Mouse (Mus musculus): ENCODE results near the gene Gabbr2. TPM values are rescaled to one million over a fixed set of nuclear protein-coding genes. Genes with fewer than 3 reads are reported as not detected.

The Gabbr2 gene
- polyA plus RNA-seq, 1 experiment from 2014 or later = 0.05 TPM

DNA sequence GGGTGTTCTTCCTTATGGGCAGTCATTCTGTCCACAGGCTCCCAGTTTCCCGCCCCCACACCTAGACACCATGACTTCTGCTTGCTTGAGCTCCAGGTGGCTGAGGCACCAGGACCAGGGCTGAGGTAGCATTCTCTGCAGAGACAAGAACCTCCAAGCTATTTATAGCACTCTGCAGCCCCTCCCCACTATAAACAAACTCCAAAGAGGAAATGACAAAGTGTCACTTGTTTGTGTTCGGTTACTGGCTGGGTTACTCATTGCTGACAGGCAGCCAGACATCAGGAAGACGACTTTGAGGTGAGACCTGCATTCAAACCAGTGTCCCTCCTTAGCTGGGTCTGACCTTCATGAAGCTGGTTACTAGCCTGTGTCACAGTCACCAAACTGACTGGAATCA lies 23.5 kb upstream of the Gabbr2 start:
- peaks cover 11% of the 10 kb centered on the region for H3K4me1 ChIP-seq
- peaks cover 13% of the 10 kb centered on the region for H3K27me3 ChIP-seq (replicated peaks)
- H3K36me3 ChIP-seq = no peaks in the 10 kb centered on the region
- 30% methylated on average over 3 of the region's 3 CpGs for WGBS
- no peak overlapping the region for H3K27ac ChIP-seq (replicated peaks)
- no peak overlapping the region for H3K4me2 ChIP-seq
- no peaks in the 10 kb centered on the region for H3K9me3 ChIP-seq
- no peak overlapping the region for H3K9ac ChIP-seq
- ATAC-seq (ENCODE audit: extremely low read depth, insufficient number of reproducible peaks, low FRiP score, low TSS enrichment) = no peak
- no peak overlapping the region for H3K4me3 ChIP-seq

DNA sequence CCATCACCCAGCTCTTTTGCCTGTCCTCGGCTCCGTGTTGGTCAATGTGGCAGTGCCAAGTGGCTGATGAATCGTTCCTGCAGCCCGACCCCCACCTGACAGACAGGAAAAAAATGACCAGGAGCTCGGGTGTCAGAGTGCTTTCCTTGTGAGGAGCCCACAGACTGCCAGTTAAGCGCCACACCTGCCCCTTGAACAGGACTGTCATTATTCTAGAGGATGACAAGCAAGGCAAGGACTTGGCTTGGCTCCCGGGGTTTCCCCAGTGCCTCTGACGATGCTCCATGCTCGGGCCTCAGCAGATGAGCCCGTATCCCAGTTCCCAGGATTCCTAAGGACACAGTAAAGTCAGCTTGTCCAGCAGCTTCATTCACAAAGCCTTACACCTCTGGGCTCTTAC lies 20.8 kb upstream of the Gabbr2 start:
- no peaks in the 10 kb centered on the region for H3K9me3 ChIP-seq
- H3K4me3 ChIP-seq = no peak overlapping the region
- H3K27ac ChIP-seq (replicated peaks) = no peak overlapping the region
- no peak for ATAC-seq (ENCODE audit: extremely low read depth, insufficient number of reproducible peaks, low FRiP score, low TSS enrichment)
- peaks cover 11% of the 10 kb centered on the region for H3K4me1 ChIP-seq
- peaks cover 31% of the 10 kb centered on the region for H3K27me3 ChIP-seq (replicated peaks)
- no peak overlapping the region for H3K4me2 ChIP-seq
- no peaks in the 10 kb centered on the region for H3K36me3 ChIP-seq
- no peak overlapping the region for H3K9ac ChIP-seq
- WGBS = 67% methylated on average over 10 of the region's 10 CpGs

DNA sequence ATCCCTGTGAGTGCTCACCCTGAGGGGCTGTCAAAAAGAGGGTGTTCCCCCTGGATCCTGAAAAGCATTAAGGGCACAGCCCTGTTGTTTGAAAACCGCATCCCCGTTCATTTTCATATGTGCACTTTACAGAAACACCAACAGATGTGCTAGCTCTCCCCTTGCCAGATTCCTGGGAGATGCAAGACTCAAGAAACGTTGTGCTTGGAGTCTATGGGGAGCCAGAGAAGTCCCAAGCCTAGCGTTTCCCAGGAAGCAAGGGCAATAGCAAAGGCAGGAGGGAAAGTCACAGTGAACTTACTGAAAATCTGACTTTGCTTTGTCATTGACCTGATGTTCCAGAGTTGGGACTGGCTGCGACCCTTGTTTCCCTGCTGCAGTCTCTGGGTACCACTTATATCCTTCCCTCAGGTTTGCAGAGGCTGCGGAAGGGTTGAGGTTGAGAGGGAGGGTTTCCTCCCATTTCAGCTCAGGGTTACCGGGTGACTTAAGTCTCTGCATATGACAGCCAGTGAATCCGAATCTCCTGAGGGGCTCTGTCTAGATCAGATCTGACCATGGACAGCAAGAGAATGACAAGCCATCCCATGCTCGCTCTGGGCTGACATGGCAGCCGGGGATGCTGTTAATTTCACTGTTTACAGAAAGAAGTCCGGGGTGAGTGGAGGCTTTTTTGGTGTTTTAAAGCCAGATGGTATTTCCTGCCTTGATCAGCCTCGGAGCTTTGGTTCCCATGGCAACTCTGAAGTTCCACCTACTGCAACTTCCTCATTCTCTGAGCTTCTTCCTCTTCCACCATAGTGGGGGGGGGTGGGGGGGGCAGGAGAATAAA lies 18.9 kb upstream of the Gabbr2 start:
- 50% methylated on average over 12 of the region's 12 CpGs for WGBS

DNA sequence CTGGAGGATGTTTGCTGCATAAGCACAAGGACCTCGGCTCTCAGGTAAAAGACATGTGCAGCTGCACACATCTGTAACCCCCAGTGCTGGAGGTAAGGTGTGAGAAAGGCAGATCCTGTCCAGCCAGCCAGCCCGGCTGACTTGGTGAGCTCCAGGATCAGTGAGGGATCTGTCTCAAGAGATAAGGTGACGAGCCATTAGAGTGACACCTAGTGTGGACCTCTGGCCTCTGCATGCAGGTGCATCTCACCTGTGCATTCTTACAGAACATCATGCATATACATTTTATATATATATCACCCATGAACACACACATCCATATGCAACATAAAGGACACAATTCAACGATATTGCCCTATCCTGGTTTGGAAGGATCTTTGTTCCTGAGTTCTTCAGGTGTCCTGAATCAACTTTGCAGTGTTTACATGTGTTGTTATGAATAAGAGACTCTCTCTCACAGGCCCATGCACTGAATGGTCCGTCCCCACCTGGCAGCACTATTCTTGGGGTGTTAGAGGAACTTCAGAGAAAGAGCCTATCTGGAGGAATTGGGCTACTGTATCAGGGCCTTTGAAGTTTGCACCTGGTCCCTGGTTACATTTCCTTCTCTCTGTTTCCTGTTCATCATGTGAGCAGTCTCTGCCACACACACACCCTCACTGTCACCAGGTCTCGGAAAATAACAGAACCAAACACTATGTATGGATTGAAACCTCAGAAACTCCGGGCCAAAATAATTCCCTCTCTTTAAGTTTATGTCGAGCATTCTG lies 9.1 kb upstream of the Gabbr2 start:
- Histone ChIP-seq H3K9me3 (no peaks in the 10 kb centered on the region), H3K27ac (replicated peaks) (no peak overlapping the region), H3K4me1 (no peaks in the 10 kb centered on the region), H3K4me2 (no peak overlapping the region), H3K36me3 (no peaks in the 10 kb centered on the region), H3K4me3 (no peak overlapping the region), H3K27me3 (replicated peaks) (peaks cover 85% of the 10 kb centered on the region), H3K9ac (no peak overlapping the region)
- 53% methylated on average over 8 of the region's 8 CpGs for WGBS
- no peak for ATAC-seq (ENCODE audit: extremely low read depth, insufficient number of reproducible peaks, low FRiP score, low TSS enrichment)

More for the DNA sequence above, 18.9 kb upstream of the Gabbr2 start:
- no peak overlapping the region for H3K9ac ChIP-seq
- peaks cover 10% of the 10 kb centered on the region for H3K4me1 ChIP-seq
- H3K9me3 ChIP-seq = no peaks in the 10 kb centered on the region
- no peak for ATAC-seq (ENCODE audit: extremely low read depth, insufficient number of reproducible peaks, low FRiP score, low TSS enrichment)
- peaks cover 45% of the 10 kb centered on the region for H3K27me3 ChIP-seq (replicated peaks)
- H3K27ac ChIP-seq (replicated peaks) = no peak overlapping the region
- peak overlapping the region; percentile 16; the same call in 1 of the 2 replicates for H3K4me2 ChIP-seq
- H3K36me3 ChIP-seq = no peaks in the 10 kb centered on the region
- no peak overlapping the region for H3K4me3 ChIP-seq

DNA sequence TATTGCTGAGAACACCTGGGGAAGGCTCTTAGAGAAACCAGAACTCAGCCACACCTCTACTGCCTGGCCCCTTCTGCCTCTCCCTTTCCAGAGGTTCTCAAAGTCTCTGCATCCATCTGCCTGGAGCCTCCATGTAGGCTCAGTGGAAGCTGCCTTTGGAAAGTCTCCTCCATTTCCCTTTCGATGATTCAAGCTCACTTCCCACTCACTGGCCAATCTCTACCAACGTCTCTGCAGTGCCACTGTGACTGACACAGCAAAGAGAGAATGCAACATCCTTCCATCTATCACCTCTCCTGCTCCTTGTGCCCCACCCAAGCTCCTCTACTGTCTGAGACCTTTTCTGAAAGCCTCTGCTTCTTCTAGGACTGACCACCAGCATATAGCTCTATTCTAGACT lies 6.3 kb upstream of the Gabbr2 start:
- no peaks in the 10 kb centered on the region for H3K4me1 ChIP-seq
- H3K9ac ChIP-seq = no peak overlapping the region
- no peak overlapping the region for H3K4me3 ChIP-seq
- ATAC-seq (ENCODE audit: extremely low read depth, insufficient number of reproducible peaks, low FRiP score, low TSS enrichment) = no peak
- 71% methylated on average over 2 of the region's 2 CpGs for whole genome bisulfite sequencing
- no peak overlapping the region for H3K27ac ChIP-seq (replicated peaks)
- H3K36me3 ChIP-seq = no peaks in the 10 kb centered on the region
- no peak overlapping the region for H3K4me2 ChIP-seq
- H3K9me3 ChIP-seq = no peaks in the 10 kb centered on the region
- peaks cover 90% of the 10 kb centered on the region for H3K27me3 ChIP-seq (replicated peaks)

DNA sequence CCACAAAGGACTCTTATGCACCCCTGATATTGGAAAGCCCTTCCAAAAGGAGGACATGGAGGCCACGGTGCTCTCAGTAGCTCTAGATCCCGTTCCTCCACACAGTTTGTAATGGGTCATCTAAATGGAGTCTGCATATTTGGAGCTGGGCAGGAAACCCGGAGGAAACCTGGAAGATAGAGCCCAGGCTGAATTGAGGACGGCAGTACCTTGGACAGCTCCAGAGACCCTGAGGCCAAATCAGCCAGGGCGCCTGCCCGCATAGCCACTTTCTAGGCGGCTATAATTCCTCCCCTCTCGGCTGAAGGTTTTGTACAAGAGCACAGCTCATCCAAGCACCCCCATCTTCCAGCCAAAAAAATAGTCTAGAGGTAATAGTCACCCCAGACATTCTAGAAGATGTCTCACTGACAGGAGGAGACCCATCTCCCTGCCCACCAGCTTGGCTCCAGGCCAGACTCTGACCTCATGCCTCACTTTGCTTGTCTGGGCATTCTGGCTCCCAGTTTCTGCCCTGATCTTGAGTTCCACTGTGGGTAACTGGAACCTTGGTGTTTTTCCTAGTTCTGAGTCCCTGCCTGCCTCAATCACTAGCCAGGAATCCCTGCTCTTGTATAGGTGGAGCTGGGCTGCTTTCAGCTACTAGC lies 1.3 kb upstream of the Gabbr2 start:
- 4% methylated on average over 8 of the region's 8 CpGs for WGBS
- ATAC-seq (ENCODE audit: extremely low read depth, insufficient number of reproducible peaks, low FRiP score, low TSS enrichment) = no peak
- H3K27ac ChIP-seq (replicated peaks) = no peak overlapping the region
- no peak overlapping the region for H3K9ac ChIP-seq
- peaks cover 15% of the 10 kb centered on the region for H3K4me1 ChIP-seq
- H3K27me3 ChIP-seq (replicated peaks) = peaks cover 99% of the 10 kb centered on the region
- H3K4me3 ChIP-seq = no peak overlapping the region
- no peak overlapping the region for H3K4me2 ChIP-seq
- H3K36me3 ChIP-seq = no peaks in the 10 kb centered on the region
- H3K9me3 ChIP-seq = no peaks in the 10 kb centered on the region

- H3K4me1 ChIP-seq = peaks cover 15% of the 10 kb centered on the region
- no peak overlapping the region for H3K27ac ChIP-seq (replicated peaks)
- no peaks in the 10 kb centered on the region for H3K9me3 ChIP-seq
- H3K4me3 ChIP-seq = peak overlapping the region; percentile 58
- no peak overlapping the region for H3K9ac ChIP-seq
- ATAC-seq (ENCODE audit: extremely low read depth, insufficient number of reproducible peaks, low FRiP score, low TSS enrichment) = no peak
- 1% methylated on average over 31 of the region's 31 CpGs for WGBS
- peaks cover 97% of the 10 kb centered on the region for H3K27me3 ChIP-seq (replicated peaks)
- H3K4me2 ChIP-seq = peak overlapping the region; percentile 81
- no peaks in the 10 kb centered on the region for H3K36me3 ChIP-seq
Observed at GRCm38 (mm10) chr4:46991959-46992316, 265 bp upstream of the Gabbr2 start.

- Histone ChIP-seq H3K4me3 (peak overlapping the region; percentile 58), H3K27ac (replicated peaks) (no peak overlapping the region), H3K9ac (no peak overlapping the region), H3K4me1 (peaks cover 15% of the 10 kb centered on the region), H3K27me3 (replicated peaks) (peaks cover 97% of the 10 kb centered on the region), H3K36me3 (no peaks in the 10 kb centered on the region), H3K9me3 (no peaks in the 10 kb centered on the region), H3K4me2 (no peak overlapping the region; the same call in 1 of the 2 replicates)
- 4% methylated on average over 29 of the region's 29 CpGs for WGBS
- ATAC-seq (ENCODE audit: extremely low read depth, insufficient number of reproducible peaks, low FRiP score, low TSS enrichment) = no peak
Observed at GRCm38 (mm10) chr4:46990281-46991015, 1.2 kb downstream of the Gabbr2 start.

- Histone ChIP-seq H3K4me3 (0 out of 2 replicates have a peak overlapping the region, but pooled peaks have one; percentile 6), H3K9ac (no peak overlapping the region), H3K9me3 (no peaks in the 10 kb centered on the region), H3K27ac (replicated peaks) (no peak overlapping the region), H3K36me3 (no peaks in the 10 kb centered on the region), H3K27me3 (replicated peaks) (peaks cover 94% of the 10 kb centered on the region), H3K4me2 (no peak overlapping the region; the same call in 1 of the 2 replicates), H3K4me1 (peaks cover 15% of the 10 kb centered on the region)
- WGBS = 2% methylated on average over 17 of the region's 17 CpGs
- no peak for ATAC-seq (ENCODE audit: extremely low read depth, insufficient number of reproducible peaks, low FRiP score, low TSS enrichment)
Observed at GRCm38 (mm10) chr4:46989842-46990241, 1.8 kb downstream of the Gabbr2 start.

DNA sequence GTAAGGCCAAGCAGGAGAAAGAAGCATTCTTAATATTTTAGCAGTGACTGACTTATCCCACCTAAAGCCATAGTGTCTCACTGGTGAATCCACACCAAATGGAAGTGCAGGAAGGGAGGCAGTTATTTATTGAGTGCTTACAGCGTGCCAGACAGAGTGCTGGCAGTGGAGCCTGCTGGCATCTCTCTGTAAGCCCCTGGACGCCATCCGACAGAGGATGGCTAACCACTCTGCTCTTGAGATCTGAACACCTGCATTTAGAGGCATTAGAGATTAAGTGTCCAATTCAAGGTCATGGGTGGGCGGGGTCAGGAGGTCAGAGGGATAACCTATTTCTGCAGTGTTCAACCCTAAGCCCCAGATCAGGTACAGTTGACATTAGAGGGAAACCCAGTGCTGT lies 2.8 kb downstream of the Gabbr2 start:
- Histone ChIP-seq H3K4me2 (no peak overlapping the region), H3K36me3 (no peaks in the 10 kb centered on the region), H3K27ac (replicated peaks) (no peak overlapping the region), H3K27me3 (replicated peaks) (peaks cover 84% of the 10 kb centered on the region), H3K4me1 (peaks cover 15% of the 10 kb centered on the region), H3K4me3 (no peak overlapping the region), H3K9ac (no peak overlapping the region), H3K9me3 (no peaks in the 10 kb centered on the region)
- no peak for ATAC-seq (ENCODE audit: extremely low read depth, insufficient number of reproducible peaks, low FRiP score, low TSS enrichment)
- WGBS = 69% methylated on average over 4 of the region's 4 CpGs

DNA sequence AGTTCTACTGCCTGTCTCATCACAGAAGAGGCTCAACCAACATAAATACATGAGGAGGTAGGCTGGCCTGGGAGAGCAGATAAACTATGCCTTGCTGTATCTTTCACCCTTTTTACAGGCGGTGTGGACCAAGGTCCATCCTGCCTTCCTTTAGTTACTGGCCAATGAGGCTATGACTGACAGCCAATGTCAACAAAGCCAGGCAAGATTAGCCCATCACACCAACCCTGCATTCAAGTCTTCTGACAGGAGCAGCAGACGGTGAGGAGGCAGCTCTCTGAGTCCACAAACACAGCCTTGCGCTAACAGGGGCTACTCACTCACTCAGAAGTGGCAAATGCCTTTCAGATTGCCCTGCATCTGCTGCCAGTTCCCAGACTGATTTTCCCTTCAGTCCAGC lies 3.4 kb downstream of the Gabbr2 start:
- H3K4me2 ChIP-seq = no peak overlapping the region
- no peak for ATAC-seq (ENCODE audit: extremely low read depth, insufficient number of reproducible peaks, low FRiP score, low TSS enrichment)
- WGBS = 32% methylated on average over 3 of the region's 3 CpGs

More for the DNA sequence above, 3.4 kb downstream of the Gabbr2 start:
- peaks cover 81% of the 10 kb centered on the region for H3K27me3 ChIP-seq (replicated peaks)
- H3K4me1 ChIP-seq = peaks cover 15% of the 10 kb centered on the region
- H3K4me3 ChIP-seq = no peak overlapping the region
- H3K27ac ChIP-seq (replicated peaks) = no peak overlapping the region
- no peaks in the 10 kb centered on the region for H3K36me3 ChIP-seq
- no peaks in the 10 kb centered on the region for H3K9me3 ChIP-seq
- no peak overlapping the region for H3K9ac ChIP-seq
